Mouse (Mus musculus): ENCODE data around the gene Abr.
A peak's percentile ranks its signal among the peaks of the same experiment; 100 is the strongest.

Gene Abr

GRCm38 (mm10) chr11:76622152-76622565 lies at the start of gene Abr:
Abr (minus strand) TSS chr11:76622314.
- peak in 1 of 2 experiments; percentile 20 for DNase-seq (ENCODE audit: low spot score in 2 of 2)

- no peak for DNase-seq (ENCODE audit: low spot score in 2 of 2)
Measured at GRCm38 (mm10) chr11:76667807-76668206, 45.7 kb upstream of the Abr start.

- no peak for DNase-seq (ENCODE audit: low spot score in 2 of 2)
Measured at GRCm38 (mm10) chr11:76666002-76666649, 44.0 kb upstream of the Abr start.

GRCm38 (mm10) chr11:76661790-76662468 lies 39.8 kb upstream of the Abr start:
- no peak for DNase-seq (ENCODE audit: low spot score in 2 of 2)

GRCm38 (mm10) chr11:76659138-76659930 lies 37.2 kb upstream of the Abr start:
- no peak for DNase-seq (ENCODE audit: low spot score in 2 of 2)

GRCm38 (mm10) chr11:76657450-76657970 lies 35.4 kb upstream of the Abr start:
- DNase-seq (ENCODE audit: low spot score in 2 of 2): no peak

- peak in 1 of 2 experiments; percentile 19 for DNase-seq (ENCODE audit: low spot score in 2 of 2)
Measured at GRCm38 (mm10) chr11:76655106-76655505, 33.0 kb upstream of the Abr start.

- DNase-seq (ENCODE audit: low spot score in 2 of 2): no peak
Measured at GRCm38 (mm10) chr11:76652838-76653334, 30.8 kb upstream of the Abr start.

GRCm38 (mm10) chr11:76650862-76651560 lies 28.9 kb upstream of the Abr start:
- DNase-seq (ENCODE audit: low spot score in 2 of 2): no peak

- peak; percentile 22 to 70 for DNase-seq (ENCODE audit: low spot score in 2 of 2)
Measured at GRCm38 (mm10) chr11:76647500-76647899, 25.4 kb upstream of the Abr start.

- no peak for DNase-seq (ENCODE audit: low spot score in 2 of 2)
Measured at GRCm38 (mm10) chr11:76647062-76647461, 24.9 kb upstream of the Abr start.

GRCm38 (mm10) chr11:76645955-76646354 lies 23.8 kb upstream of the Abr start:
- DNase-seq (ENCODE audit: low spot score in 2 of 2): peak; percentile 54 to 87

- DNase-seq (ENCODE audit: low spot score in 2 of 2): no peak
Measured at GRCm38 (mm10) chr11:76645036-76645435, 22.9 kb upstream of the Abr start.

- no peak for DNase-seq (ENCODE audit: low spot score in 2 of 2)
Measured at GRCm38 (mm10) chr11:76644257-76644656, 22.1 kb upstream of the Abr start.

GRCm38 (mm10) chr11:76640231-76640630 lies 18.1 kb upstream of the Abr start:
- no peak for DNase-seq (ENCODE audit: low spot score in 2 of 2)

- no peak for DNase-seq (ENCODE audit: low spot score in 2 of 2)
Measured at GRCm38 (mm10) chr11:76639269-76639985, 17.3 kb upstream of the Abr start.

GRCm38 (mm10) chr11:76630487-76630886 lies 8.4 kb upstream of the Abr start:
- DNase-seq (ENCODE audit: low spot score in 2 of 2): no peak

- no peak for DNase-seq (ENCODE audit: low spot score in 2 of 2)
Measured at GRCm38 (mm10) chr11:76630023-76630422, 7.9 kb upstream of the Abr start.

GRCm38 (mm10) chr11:76628613-76629012 lies 6.5 kb upstream of the Abr start:
- no peak for DNase-seq (ENCODE audit: low spot score in 2 of 2)

GRCm38 (mm10) chr11:76624881-76625280 lies 2.8 kb upstream of the Abr start:
- no peak for DNase-seq (ENCODE audit: low spot score in 2 of 2)

- no peak for DNase-seq (ENCODE audit: low spot score in 2 of 2)
Measured at GRCm38 (mm10) chr11:76624071-76624470, 2.0 kb upstream of the Abr start.

All from thymus, postnatal 10 days (tissue).